Mouse (Mus musculus) intestine, embryonic 14.5 days (tissue): ENCODE measurements at regions not wholly inside any gene's neighbourhood (a gene's known extent, or its start where the extent isn't known, plus 50 kb on each side); places are given as distances from the start of the nearest gene placed in this dataset.
A peak's percentile ranks its signal among the peaks of the same experiment; 100 is the strongest.

Experiments
- ATAC-seq: fragments of 200-750 bp; cut with Nextera tagmentation; replicated peaks from 2 replicates; pipeline ENCODE4 v1.8.0; 2017; ENCODE audit warnings: low read depth, moderate number of reproducible peaks, moderate TSS enrichment, moderate library complexity; ENCODE audit not compliant: low FRiP score, low TSS enrichment
- DNase-seq: peaks from one replicate; pipeline ENCODE4 v3.0.0-alpha.2; 2018; ENCODE audit warnings: low spot score
- H3K27ac ChIP-seq: fragments of 300-500 bp; sonication (generic); 2 replicates; pipeline ENCODE4 v1.5.1; 2014; ENCODE audit warnings: low read depth, mild to moderate bottlenecking, control low read depth
- H3K27me3 ChIP-seq: fragments of 300-500 bp; sonication (generic); replicated peaks from 2 replicates; pipeline ENCODE4 v1.6.1; 2014; ENCODE audit warnings: low read length, control low read depth; ENCODE audit not compliant: control insufficient read depth, insufficient read depth
- H3K36me3 ChIP-seq: fragments of 300-500 bp; sonication (generic); 2 replicates; pipeline ENCODE4 v1.6.1; 2014; ENCODE audit warnings: low read length, control low read depth; ENCODE audit not compliant: control insufficient read depth, insufficient read depth
- H3K4me1 ChIP-seq: fragments of 300-500 bp; sonication (generic); replicated peaks from 2 replicates; pipeline ENCODE4 v1.6.1; 2014; ENCODE audit warnings: low read length, control low read depth, mixed read lengths; ENCODE audit not compliant: control insufficient read depth, insufficient read depth
- H3K4me2 ChIP-seq: fragments of 300-500 bp; sonication (generic); 2 replicates; pipeline ENCODE4 v1.6.1; 2014; ENCODE audit warnings: low read length
- H3K4me3 ChIP-seq: fragments of 300-500 bp; sonication (generic); 2 replicates; pipeline ENCODE4 v1.5.1; 2014; ENCODE audit warnings: low read depth, low read length, control low read depth, mixed read lengths
- H3K9ac ChIP-seq: fragments of 300-500 bp; sonication (generic); 2 replicates; pipeline ENCODE4 v1.6.1; 2014; ENCODE audit warnings: mild to moderate bottlenecking, low read length
- H3K9me3 ChIP-seq: fragments of 300-500 bp; sonication (generic); 2 replicates; pipeline ENCODE4 v1.6.1; 2016; ENCODE audit warnings: low read length, control low read depth; ENCODE audit not compliant: control insufficient read depth
- WGBS: fragments of 180-500 bp; shearing (Covaris S2); extraction: QIAGEN DNeasy Blood & Tissue Kit; methylation state at CpG from one replicate; pipeline ENCODE4 v1.1.7; 2014; 5-methylcytosine and 5-hydroxymethylcytosine counted together

- no peaks in the 10 kb centered on the region for H3K36me3 ChIP-seq
- 70% methylated on average over 4 of the region's 5 CpGs for WGBS
- H3K27ac ChIP-seq, result no peak overlapping the region
- no peaks in the 10 kb centered on the region for H3K9me3 ChIP-seq
- DNase-seq, result no peak
- H3K4me1 ChIP-seq, result no peaks in the 10 kb centered on the region
- H3K4me3 ChIP-seq, result no peak overlapping the region
- H3K27me3 ChIP-seq, result no peaks in the 10 kb centered on the region
- no peak for ATAC-seq
- H3K4me2 ChIP-seq, result no peak overlapping the region
- no peak overlapping the region for H3K9ac ChIP-seq
Measured at GRCm38 (mm10) chr13:6395562-6396223, 152.3 kb upstream of the Pitrm1 start.

DNA sequence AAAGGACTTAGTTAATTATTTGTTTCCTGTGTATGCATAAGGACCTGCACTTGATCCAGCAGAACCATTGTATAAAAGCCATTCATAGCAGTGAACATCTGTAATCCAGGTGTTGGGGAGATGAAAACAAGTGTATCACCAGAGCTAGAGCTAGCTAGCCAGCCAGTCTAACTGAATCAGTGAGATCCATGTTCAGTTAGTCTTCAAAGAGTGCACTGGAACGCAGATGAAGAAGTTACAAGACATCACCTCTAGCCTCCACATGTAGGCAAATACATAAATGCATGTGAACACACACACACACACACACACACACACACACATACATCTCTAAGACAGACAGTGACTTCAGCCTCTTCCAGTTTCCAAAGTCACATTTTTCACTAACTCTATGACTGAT lies 150.3 kb upstream of the Pitrm1 start:
- H3K27me3 ChIP-seq, result no peaks in the 10 kb centered on the region
- no peak overlapping the region for H3K27ac ChIP-seq
- H3K36me3 ChIP-seq, result no peaks in the 10 kb centered on the region
- no peak for ATAC-seq
- H3K9me3 ChIP-seq, result no peaks in the 10 kb centered on the region
- H3K4me1 ChIP-seq, result no peaks in the 10 kb centered on the region
- no peak for DNase-seq
- 83% methylated on average over 1 of the region's 1 CpGs for WGBS
- H3K9ac ChIP-seq, result no peak overlapping the region
- H3K4me2 ChIP-seq, result no peak overlapping the region
- no peak overlapping the region for H3K4me3 ChIP-seq

- ATAC-seq, result no peak
- H3K4me3 ChIP-seq, result no peak overlapping the region
- H3K27ac ChIP-seq, result no peak overlapping the region
- no peaks in the 10 kb centered on the region for H3K4me1 ChIP-seq
- H3K27me3 ChIP-seq, result no peaks in the 10 kb centered on the region
- H3K9me3 ChIP-seq, result no peaks in the 10 kb centered on the region
- H3K36me3 ChIP-seq, result no peaks in the 10 kb centered on the region
- DNase-seq, result no peak
- no peak overlapping the region for H3K9ac ChIP-seq
- H3K4me2 ChIP-seq, result no peak overlapping the region
- WGBS, result 48% methylated on average over 4 of the region's 4 CpGs
Measured at GRCm38 (mm10) chr13:6431821-6432220, 116.1 kb upstream of the Pitrm1 start.

- H3K4me1 ChIP-seq, result no peaks in the 10 kb centered on the region
- no peaks in the 10 kb centered on the region for H3K36me3 ChIP-seq
- no peak overlapping the region for H3K4me3 ChIP-seq
- no peaks in the 10 kb centered on the region for H3K27me3 ChIP-seq
- no peak for ATAC-seq
- H3K27ac ChIP-seq, result no peak overlapping the region
- no peaks in the 10 kb centered on the region for H3K9me3 ChIP-seq
- no peak overlapping the region for H3K4me2 ChIP-seq
- H3K9ac ChIP-seq, result no peak overlapping the region
- no peak for DNase-seq
Measured at GRCm38 (mm10) chr13:6446976-6447375, 101.0 kb upstream of the Pitrm1 start.

DNA sequence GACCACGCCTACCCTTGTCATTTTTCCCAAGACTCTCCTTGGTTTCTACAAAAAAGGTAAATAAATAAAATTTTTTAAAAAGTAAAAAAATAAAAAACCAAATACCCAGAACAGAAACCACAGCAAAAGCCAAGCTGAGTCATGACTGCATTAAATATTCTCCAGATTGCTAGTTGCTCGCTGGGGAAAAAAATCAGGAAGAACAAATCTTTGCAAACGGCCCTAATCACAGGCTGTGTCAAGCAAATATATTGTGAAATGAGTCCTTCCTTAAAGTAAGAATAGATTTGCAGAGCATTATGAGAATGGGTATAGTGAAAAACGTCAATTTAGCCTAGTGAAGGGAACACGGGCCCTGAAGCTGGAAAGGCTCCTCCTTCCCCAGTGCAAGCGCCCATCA lies 86.6 kb upstream of the Pitrm1 start:
- H3K9ac ChIP-seq, result no peak overlapping the region
- 85% methylated on average over 6 of the region's 6 CpGs for WGBS
- H3K4me2 ChIP-seq, result no peak overlapping the region
- DNase-seq (no peak), ATAC-seq (no peak)
- H3K36me3 ChIP-seq, result no peaks in the 10 kb centered on the region
- H3K4me1 ChIP-seq, result no peaks in the 10 kb centered on the region
- no peak overlapping the region for H3K4me3 ChIP-seq
- H3K27me3 ChIP-seq, result no peaks in the 10 kb centered on the region
- H3K27ac ChIP-seq, result no peak overlapping the region
- no peaks in the 10 kb centered on the region for H3K9me3 ChIP-seq

GRCm38 (mm10) chr13:6465911-6466419 lies 82.0 kb upstream of the Pitrm1 start:
- no peak for ATAC-seq

DNA sequence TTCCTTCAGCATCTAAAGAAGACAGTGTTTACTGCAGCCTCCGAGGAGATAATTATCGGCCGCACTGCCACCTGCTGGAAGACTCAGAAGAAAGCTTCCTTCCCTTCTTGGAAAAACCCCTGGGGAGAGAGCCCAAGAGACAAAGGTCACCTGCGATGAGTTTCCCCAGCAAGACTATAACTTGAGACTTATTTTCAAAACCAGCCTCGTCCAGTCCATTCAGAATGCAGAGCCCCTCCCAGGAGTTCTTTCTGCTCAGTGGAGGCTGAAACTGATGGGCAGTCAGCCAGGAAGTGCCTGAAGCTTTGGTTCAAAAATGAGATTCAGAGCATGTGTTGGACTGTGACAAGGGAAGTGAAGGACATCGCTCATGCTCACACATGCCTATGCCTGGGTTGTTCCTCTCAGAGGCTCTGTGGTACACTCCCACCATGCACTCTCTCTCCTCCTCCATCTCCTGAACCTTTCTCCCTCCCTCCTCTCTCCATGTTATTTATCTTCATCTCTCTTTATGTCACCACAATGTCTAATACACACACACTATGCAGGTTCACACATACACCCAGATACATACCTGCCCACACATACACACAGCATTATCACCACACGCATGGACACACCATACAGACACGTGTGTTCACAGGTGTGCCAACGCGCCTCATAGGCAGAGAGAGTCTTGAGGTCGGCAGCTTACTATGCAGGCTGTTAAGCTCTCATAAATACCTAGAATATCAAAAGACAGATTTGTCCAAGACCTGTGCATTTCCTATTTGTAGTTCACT lies 78.3 kb upstream of the Pitrm1 start:
- no peak for ATAC-seq

More at GRCm38 (mm10) chr13:6465911-6466419, 82.0 kb upstream of the Pitrm1 start:
- Histone ChIP-seq H3K4me3 (no peak overlapping the region), H3K27ac (no peak overlapping the region), H3K9me3 (no peaks in the 10 kb centered on the region), H3K36me3 (no peaks in the 10 kb centered on the region), H3K4me1 (no peaks in the 10 kb centered on the region), H3K9ac (no peak overlapping the region), H3K4me2 (no peak overlapping the region), H3K27me3 (no peaks in the 10 kb centered on the region)
- no peak for DNase-seq
- 50% methylated on average over 9 of the region's 9 CpGs for WGBS

DNA sequence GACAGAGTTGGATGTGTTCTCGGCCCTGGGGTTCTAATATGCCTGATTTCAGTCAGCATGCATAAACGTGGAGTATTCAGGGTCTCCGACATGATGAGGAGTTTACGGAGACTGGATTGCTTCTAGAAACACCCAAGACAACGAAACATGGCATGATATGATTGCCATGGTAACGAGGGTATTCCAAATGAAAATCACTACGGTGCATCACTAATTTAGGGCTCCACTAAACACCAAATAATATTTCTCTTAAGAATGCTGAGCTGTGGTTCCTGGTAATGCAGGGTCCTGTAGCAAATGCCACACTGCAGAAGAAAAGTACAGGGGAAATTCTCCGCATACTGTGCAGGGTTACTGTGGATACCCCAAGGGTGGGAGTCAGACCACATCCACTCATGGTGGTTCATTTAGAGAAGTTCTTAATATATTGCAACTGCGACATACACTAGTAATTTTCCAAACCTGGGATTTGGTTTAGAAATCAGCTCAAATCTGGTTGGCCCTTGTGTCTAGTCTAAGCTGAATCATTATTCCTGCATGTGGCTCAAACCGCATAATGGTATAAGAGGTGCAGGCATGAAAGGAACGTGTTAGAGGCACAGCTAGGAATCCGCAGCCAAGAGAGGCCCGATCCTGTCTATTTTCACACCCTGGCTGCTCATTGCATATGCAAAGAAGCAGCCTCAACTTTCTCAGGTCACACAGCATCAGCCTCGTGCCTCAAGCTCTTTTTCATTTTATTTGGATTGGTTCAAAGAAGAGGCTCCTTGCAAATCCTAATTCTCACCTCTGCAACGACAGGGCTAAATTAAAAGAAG lies 77.5 kb upstream of the Pitrm1 start:
- Histone ChIP-seq H3K27me3 (no peaks in the 10 kb centered on the region), H3K36me3 (no peaks in the 10 kb centered on the region), H3K4me1 (peaks cover 2% of the 10 kb centered on the region; the same call in 1 of the 2 replicates), H3K4me2 (no peak overlapping the region), H3K9me3 (no peaks in the 10 kb centered on the region), H3K9ac (no peak overlapping the region), H3K27ac (no peak overlapping the region), H3K4me3 (no peak overlapping the region)
- ATAC-seq, result no peak
- 86% methylated on average over 15 of the region's 15 CpGs for WGBS
- no peak for DNase-seq

More for the DNA sequence above, 78.3 kb upstream of the Pitrm1 start:
- Histone ChIP-seq H3K9me3 (no peaks in the 10 kb centered on the region), H3K36me3 (no peaks in the 10 kb centered on the region), H3K4me1 (peaks cover 2% of the 10 kb centered on the region; the same call in 1 of the 2 replicates), H3K9ac (no peak overlapping the region), H3K4me3 (no peak overlapping the region), H3K27ac (no peak overlapping the region), H3K27me3 (no peaks in the 10 kb centered on the region), H3K4me2 (no peak overlapping the region)
- peak; percentile 62 for DNase-seq
- WGBS, result 60% methylated on average over 11 of the region's 11 CpGs
